Mouse (Mus musculus) liver, postnatal 0 days (tissue): ENCODE data around the gene Rab11fip5.
A peak's percentile ranks its signal among the peaks of the same experiment; 100 is the strongest.

Experiments used
- CTCF ChIP-seq: sonication (generic); IDR thresholded peaks from 2 replicates; pipeline ENCODE4 v1.5.1; 2016; ENCODE audit warnings: antibody characterized with exemption, low read depth
- EP300 ChIP-seq: IDR thresholded peaks from 2 replicates; pipeline ENCODE4 v1.6.1; 2016; ENCODE audit warnings: antibody characterized with exemption, low read depth, mild to moderate bottlenecking

DNA sequence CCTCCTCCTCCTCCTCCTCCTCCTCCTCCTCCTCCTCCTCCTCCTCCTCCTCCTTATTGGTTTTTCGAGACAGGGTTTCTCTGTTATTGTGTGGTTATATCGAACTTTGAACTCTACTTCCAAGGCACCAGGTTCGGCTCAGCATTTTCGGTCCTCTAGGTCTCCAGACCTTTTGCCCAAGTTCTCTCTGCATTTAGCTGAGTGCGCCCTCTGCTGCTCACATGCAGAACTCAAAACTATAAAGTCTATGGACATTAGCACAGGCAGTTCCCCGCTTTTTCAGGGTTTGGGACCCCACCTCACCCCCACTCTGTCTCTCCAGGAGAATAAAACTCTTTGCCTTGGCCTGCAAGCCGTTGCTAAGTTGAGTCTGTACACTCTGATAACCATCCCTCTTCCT lies 17.4 kb upstream of the Rab11fip5 start:
- TF ChIP-seq CTCF (peak; percentile 81), EP300 (no peak)
